Mouse (Mus musculus): ENCODE measurements around the gene Dmxl2. TPM values are rescaled to one million over a fixed set of nuclear protein-coding genes. Genes with fewer than 3 reads are reported as not detected.

The Dmxl2 gene
- polyA plus RNA-seq, 1 experiment from 2014 or later = 7.7 TPM

GRCm38 (mm10) chr9:54533975-54534374, 32.5 kb upstream of the Dmxl2 start:
- Histone ChIP-seq H3K36me3 (no peaks in the 10 kb centered on the region), H3K27ac (ENCODE audit: poor library complexity, severe bottlenecking) (no peak overlapping the region), H3K4me1 (replicated peaks) (0 out of 2 replicates have a peak, but pooled peaks cover 5% of the 10 kb centered on the region), H3K27me3 (replicated peaks) (no peaks in the 10 kb centered on the region), H3K9ac (no peak overlapping the region), H3K9me3 (replicated peaks) (no peaks in the 10 kb centered on the region), H3K4me3 (no peak overlapping the region), H3K4me2 (no peak overlapping the region)
- ATAC-seq (ENCODE audit: insufficient number of reproducible peaks, low FRiP score) = no peak; the same call in 1 of the 2 replicates
- WGBS = 53% methylated on average over 5 of the region's 5 CpGs

- WGBS = 91% methylated on average over 2 of the region's 2 CpGs
- H3K9me3 ChIP-seq (replicated peaks) = no peaks in the 10 kb centered on the region
- ATAC-seq (ENCODE audit: insufficient number of reproducible peaks, low FRiP score) = no peak
These were observed 31.5 kb upstream of the Dmxl2 start for GRCm38 (mm10) chr9:54532926-54533325.

GRCm38 (mm10) chr9:54531421-54531820, 30.0 kb upstream of the Dmxl2 start:
- no peak overlapping the region for H3K4me3 ChIP-seq
- no peaks in the 10 kb centered on the region for H3K27me3 ChIP-seq (replicated peaks)
- H3K9ac ChIP-seq = no peak overlapping the region
- H3K9me3 ChIP-seq (replicated peaks) = no peaks in the 10 kb centered on the region
- no peak overlapping the region for H3K27ac ChIP-seq (ENCODE audit: poor library complexity, severe bottlenecking)
- H3K4me1 ChIP-seq (replicated peaks) = 0 out of 2 replicates have a peak, but pooled peaks cover 5% of the 10 kb centered on the region
- no peaks in the 10 kb centered on the region for H3K36me3 ChIP-seq
- H3K4me2 ChIP-seq = no peak overlapping the region
- ATAC-seq (ENCODE audit: insufficient number of reproducible peaks, low FRiP score) = no peak

More at GRCm38 (mm10) chr9:54532926-54533325, 31.5 kb upstream of the Dmxl2 start:
- H3K36me3 ChIP-seq = no peaks in the 10 kb centered on the region
- H3K27ac ChIP-seq (ENCODE audit: poor library complexity, severe bottlenecking) = no peak overlapping the region
- 0 out of 2 replicates have a peak, but pooled peaks cover 5% of the 10 kb centered on the region for H3K4me1 ChIP-seq (replicated peaks)
- H3K27me3 ChIP-seq (replicated peaks) = no peaks in the 10 kb centered on the region
- H3K9ac ChIP-seq = no peak overlapping the region
- H3K4me2 ChIP-seq = no peak overlapping the region
- H3K4me3 ChIP-seq = no peak overlapping the region

GRCm38 (mm10) chr9:54530836-54531235, 29.4 kb upstream of the Dmxl2 start:
- Histone ChIP-seq H3K27me3 (replicated peaks) (no peaks in the 10 kb centered on the region), H3K9me3 (replicated peaks) (no peaks in the 10 kb centered on the region), H3K9ac (no peak overlapping the region), H3K4me3 (no peak overlapping the region), H3K4me1 (replicated peaks) (0 out of 2 replicates have a peak, but pooled peaks cover 5% of the 10 kb centered on the region), H3K36me3 (no peaks in the 10 kb centered on the region), H3K27ac (ENCODE audit: poor library complexity, severe bottlenecking) (no peak overlapping the region), H3K4me2 (no peak overlapping the region)
- no peak for ATAC-seq (ENCODE audit: insufficient number of reproducible peaks, low FRiP score)
- WGBS = 88% methylated on average over 6 of the region's 6 CpGs

- Histone ChIP-seq H3K27me3 (replicated peaks) (no peaks in the 10 kb centered on the region), H3K9me3 (replicated peaks) (no peaks in the 10 kb centered on the region), H3K4me2 (no peak overlapping the region), H3K36me3 (no peaks in the 10 kb centered on the region), H3K27ac (ENCODE audit: poor library complexity, severe bottlenecking) (no peak overlapping the region), H3K9ac (no peak overlapping the region), H3K4me1 (replicated peaks) (0 out of 2 replicates have a peak, but pooled peaks cover 5% of the 10 kb centered on the region), H3K4me3 (no peak overlapping the region)
- WGBS = 76% methylated on average over 2 of the region's 2 CpGs
- no peak for ATAC-seq (ENCODE audit: insufficient number of reproducible peaks, low FRiP score)
These were observed 28.5 kb upstream of the Dmxl2 start for GRCm38 (mm10) chr9:54529950-54530349.

- ATAC-seq (ENCODE audit: insufficient number of reproducible peaks, low FRiP score) = no peak
- Histone ChIP-seq H3K27me3 (replicated peaks) (no peaks in the 10 kb centered on the region), H3K36me3 (no peaks in the 10 kb centered on the region), H3K27ac (ENCODE audit: poor library complexity, severe bottlenecking) (no peak overlapping the region), H3K4me3 (no peak overlapping the region), H3K4me2 (no peak overlapping the region), H3K4me1 (replicated peaks) (no peaks in the 10 kb centered on the region), H3K9ac (no peak overlapping the region), H3K9me3 (replicated peaks) (no peaks in the 10 kb centered on the region)
- 69% methylated on average over 7 of the region's 7 CpGs for WGBS
These were observed 26.3 kb upstream of the Dmxl2 start for GRCm38 (mm10) chr9:54527694-54528093.

- no peaks in the 10 kb centered on the region for H3K27me3 ChIP-seq (replicated peaks)
- H3K9ac ChIP-seq = no peak overlapping the region
- H3K4me2 ChIP-seq = no peak overlapping the region
- H3K27ac ChIP-seq (ENCODE audit: poor library complexity, severe bottlenecking) = no peak overlapping the region
- no peak overlapping the region for H3K4me3 ChIP-seq
- WGBS = 75% methylated on average over 4 of the region's 4 CpGs
- H3K36me3 ChIP-seq = no peaks in the 10 kb centered on the region
- H3K4me1 ChIP-seq (replicated peaks) = no peaks in the 10 kb centered on the region
- H3K9me3 ChIP-seq (replicated peaks) = no peaks in the 10 kb centered on the region
- no peak for ATAC-seq (ENCODE audit: insufficient number of reproducible peaks, low FRiP score)
These were observed 18.9 kb upstream of the Dmxl2 start for GRCm38 (mm10) chr9:54520286-54520685.

GRCm38 (mm10) chr9:54518921-54519320, 17.5 kb upstream of the Dmxl2 start:
- H3K9ac ChIP-seq = no peak overlapping the region
- no peaks in the 10 kb centered on the region for H3K4me1 ChIP-seq (replicated peaks)
- ATAC-seq (ENCODE audit: insufficient number of reproducible peaks, low FRiP score) = no peak
- no peaks in the 10 kb centered on the region for H3K27me3 ChIP-seq (replicated peaks)
- H3K9me3 ChIP-seq (replicated peaks) = no peaks in the 10 kb centered on the region
- no peak overlapping the region for H3K27ac ChIP-seq (ENCODE audit: poor library complexity, severe bottlenecking)
- no peak overlapping the region for H3K4me3 ChIP-seq
- H3K36me3 ChIP-seq = no peaks in the 10 kb centered on the region
- WGBS = 57% methylated on average over 7 of the region's 7 CpGs
- H3K4me2 ChIP-seq = no peak overlapping the region

GRCm38 (mm10) chr9:54515991-54516390, 14.6 kb upstream of the Dmxl2 start:
- Histone ChIP-seq H3K4me3 (no peak overlapping the region), H3K4me1 (replicated peaks) (no peaks in the 10 kb centered on the region), H3K27ac (ENCODE audit: poor library complexity, severe bottlenecking) (no peak overlapping the region), H3K27me3 (replicated peaks) (no peaks in the 10 kb centered on the region), H3K9me3 (replicated peaks) (no peaks in the 10 kb centered on the region), H3K9ac (no peak overlapping the region), H3K4me2 (no peak overlapping the region), H3K36me3 (no peaks in the 10 kb centered on the region)
- WGBS = 78% methylated on average over 2 of the region's 2 CpGs
- ATAC-seq (ENCODE audit: insufficient number of reproducible peaks, low FRiP score) = no peak

GRCm38 (mm10) chr9:54502873-54503272, 1.4 kb upstream of the Dmxl2 start:
- Histone ChIP-seq H3K9ac (no peak overlapping the region), H3K9me3 (replicated peaks) (no peaks in the 10 kb centered on the region), H3K27me3 (replicated peaks) (peaks cover 9% of the 10 kb centered on the region), H3K4me3 (peak overlapping the region; percentile 91; the same call in 1 of the 2 replicates), H3K4me1 (replicated peaks) (no peaks in the 10 kb centered on the region), H3K27ac (ENCODE audit: poor library complexity, severe bottlenecking) (no peak overlapping the region), H3K4me2 (peak overlapping the region; percentile 98), H3K36me3 (no peaks in the 10 kb centered on the region)
- ATAC-seq (ENCODE audit: insufficient number of reproducible peaks, low FRiP score) = no peak
- 20% methylated on average over 12 of the region's 12 CpGs for WGBS

- peaks cover 9% of the 10 kb centered on the region for H3K27me3 ChIP-seq (replicated peaks)
- no peaks in the 10 kb centered on the region for H3K9me3 ChIP-seq (replicated peaks)
- WGBS = 5% methylated on average over 13 of the region's 13 CpGs
- H3K36me3 ChIP-seq = no peaks in the 10 kb centered on the region
- peak overlapping the region; percentile 88 for H3K9ac ChIP-seq
- H3K4me1 ChIP-seq (replicated peaks) = no peaks in the 10 kb centered on the region
- H3K27ac ChIP-seq (ENCODE audit: poor library complexity, severe bottlenecking) = no peak overlapping the region
- no peak for ATAC-seq (ENCODE audit: insufficient number of reproducible peaks, low FRiP score)
- H3K4me2 ChIP-seq = peak overlapping the region; percentile 98
- peak overlapping the region; percentile 91 for H3K4me3 ChIP-seq
These were observed 677 bp upstream of the Dmxl2 start for GRCm38 (mm10) chr9:54502111-54502495.

- H3K36me3 ChIP-seq = no peaks in the 10 kb centered on the region
- H3K4me3 ChIP-seq = peak overlapping the region; percentile 91
- WGBS = under 1% methylated on average over 43 of the region's 43 CpGs
- no peaks in the 10 kb centered on the region for H3K9me3 ChIP-seq (replicated peaks)
- peaks cover 9% of the 10 kb centered on the region for H3K27me3 ChIP-seq (replicated peaks)
- peak overlapping the region; percentile 78 for H3K27ac ChIP-seq (ENCODE audit: poor library complexity, severe bottlenecking)
- peak overlapping the region; percentile 88 for H3K9ac ChIP-seq
- peak; percentile 44 for ATAC-seq (ENCODE audit: insufficient number of reproducible peaks, low FRiP score)
- peak overlapping the region; percentile 98 for H3K4me2 ChIP-seq
- H3K4me1 ChIP-seq (replicated peaks) = no peaks in the 10 kb centered on the region
These were observed 484 bp downstream of the Dmxl2 start for GRCm38 (mm10) chr9:54500832-54501452.
